Mouse (Mus musculus): Measurements from ENCODE around the gene Invs.

GRCm38 (mm10) chr4:48332453-48333051 lies 53.0 kb downstream of the Invs start:
- TF ChIP-seq EP300 (optimal IDR thresholded peaks at IDR 0.05): no peak
- TF ChIP-seq CTCF (IDR thresholded peaks at IDR 0.05; ENCODE audit: low read depth): no peak

Measured in stomach, postnatal 0 days (tissue).